Mouse (Mus musculus) heart, postnatal 0 days (tissue): ENCODE results near the gene Olfr541.

Experiments
- CTCF ChIP-seq: IDR thresholded peaks from 2 replicates; pipeline ENCODE4 v1.5.1; 2016; ENCODE audit warnings: antibody characterized with exemption, control low read depth, low read depth
- EP300 ChIP-seq: IDR thresholded peaks from 2 replicates; pipeline ENCODE4 v1.6.1; 2016; ENCODE audit warnings: antibody characterized with exemption, low read depth

DNA sequence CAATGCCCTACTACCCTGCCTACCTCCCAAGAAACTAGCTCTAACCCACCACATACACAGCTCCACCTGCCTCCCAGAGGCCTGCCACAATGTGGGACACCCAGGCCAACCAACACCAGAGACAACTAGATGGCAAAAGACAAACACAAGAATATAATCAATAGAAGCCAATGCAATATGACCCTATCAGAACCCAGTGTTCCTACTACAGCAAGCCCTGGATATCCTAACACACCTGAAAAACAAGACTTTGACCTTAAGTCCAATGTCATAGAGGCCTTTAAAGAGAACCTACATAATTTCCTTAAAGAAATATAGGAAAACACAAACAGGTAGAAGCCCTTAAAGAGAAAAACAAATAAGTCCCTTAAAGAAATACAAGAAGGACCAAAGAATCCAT lies 28.5 kb downstream of the Olfr541 start:
- TF ChIP-seq CTCF = no peak
- no peak for TF ChIP-seq EP300
